Mouse (Mus musculus) myocyte (in vitro differentiated cells): ENCODE data around the gene Sos1. TPM values are rescaled to one million over a fixed set of nuclear protein-coding genes. Genes with fewer than 3 reads are reported as not detected.

Source experiments
- H3K27me3 ChIP-seq: one replicate; pipeline ENCODE4 v1.6.1; 2011; ENCODE audit not compliant: control insufficient read depth, insufficient read depth, insufficient read length
- H3K36me3 ChIP-seq: one replicate; pipeline ENCODE4 v1.6.1; 2011; ENCODE audit not compliant: control insufficient read depth, insufficient read depth
- H3K4me2 ChIP-seq: one replicate; pipeline ENCODE4 v1.6.1; 2011; ENCODE audit warnings: low read depth, control low read depth
- H3K4me3 ChIP-seq: one replicate; pipeline ENCODE4 v1.5.1; 2011; ENCODE audit warnings: mild to moderate bottlenecking, control low read depth, moderate library complexity
- H3K79me2 ChIP-seq: one replicate; pipeline ENCODE4 v1.6.1; 2011; ENCODE audit not compliant: control insufficient read depth, insufficient read depth
- H3ac ChIP-seq: one replicate; pipeline ENCODE4 v1.6.1; 2011; ENCODE audit not compliant: control insufficient read depth, insufficient read length
- CEBPB ChIP-seq: IDR thresholded peaks from 2 replicates; pipeline ENCODE4 v1.6.1; 2011; ENCODE audit warnings: mild to moderate bottlenecking, moderate library complexity; ENCODE audit not compliant: poor library complexity, insufficient read depth, severe bottlenecking
- E2F4 ChIP-seq: IDR thresholded peaks from one replicate; pipeline ENCODE4 v1.6.1; 2011; ENCODE audit warnings: mild to moderate bottlenecking, control low read depth, moderate library complexity; ENCODE audit not compliant: insufficient read depth
- MAX ChIP-seq: IDR thresholded peaks from one replicate; pipeline ENCODE4 v1.6.1; 2011; ENCODE audit warnings: low read depth, mild to moderate bottlenecking, control low read depth
- MYOD1 ChIP-seq, 3 experiments: IDR thresholded peaks; one replicate each; pipeline ENCODE4 v1.6.1; 2011; ENCODE audit warnings: control low read depth in 2 of 3, low read depth in 2 of 3, mild to moderate bottlenecking in 2 of 3, moderate library complexity in 1 of 3; ENCODE audit not compliant: insufficient read length in 2 of 3, control insufficient read depth in 1 of 3
- MYOG ChIP-seq, 3 experiments: IDR thresholded peaks; one replicate each; pipeline ENCODE4 v1.6.1; 2011; ENCODE audit warnings: control low read depth in 2 of 3, low read depth in 2 of 3, mild to moderate bottlenecking in 2 of 3; ENCODE audit not compliant: insufficient read length in 2 of 3, control insufficient read depth in 1 of 3, insufficient read depth in 1 of 3
- POLR2A ChIP-seq: IDR thresholded peaks from one replicate; pipeline ENCODE4 v1.6.1; 2011; ENCODE audit warnings: low read depth, mild to moderate bottlenecking, control low read depth, moderate library complexity; ENCODE audit not compliant: insufficient read length
- POLR2AphosphoS2 ChIP-seq: IDR thresholded peaks from one replicate; pipeline ENCODE4 v1.6.1; 2011; ENCODE audit warnings: low read depth, control low read depth; ENCODE audit not compliant: insufficient read length
- REST ChIP-seq: IDR thresholded peaks from one replicate; pipeline ENCODE4 v1.6.1; 2011; ENCODE audit warnings: mild to moderate bottlenecking, control low read depth, moderate library complexity; ENCODE audit not compliant: insufficient read depth, insufficient read length
- SRF ChIP-seq: IDR thresholded peaks from one replicate; pipeline ENCODE4 v1.6.1; 2011; ENCODE audit warnings: low read depth; ENCODE audit not compliant: control insufficient read depth, insufficient read length
- TCF12 ChIP-seq: IDR thresholded peaks from one replicate; pipeline ENCODE4 v1.6.1; 2011; ENCODE audit warnings: mild to moderate bottlenecking, control low read depth; ENCODE audit not compliant: poor library complexity, insufficient read depth, severe bottlenecking
- TCF3 ChIP-seq: IDR thresholded peaks from one replicate; pipeline ENCODE4 v1.6.1; 2011; ENCODE audit warnings: low read depth, control low read depth; ENCODE audit not compliant: insufficient read length
- USF1 ChIP-seq: IDR thresholded peaks from one replicate; pipeline ENCODE4 v1.6.1; 2011; ENCODE audit warnings: low read depth, mild to moderate bottlenecking, control low read depth, moderate library complexity
- polyA plus RNA-seq: library from polyadenylated mRNA; unstranded; fragments of >200 nt; fragmentation: generic; extraction: Trizol; gene quantifications from one replicate; pipeline ENCODE4 v1.2.1, GENCODE M21; 2012; ENCODE audit warnings: missing spikeins

The Sos1 gene
- polyA plus RNA-seq, 1 experiment: 4.7 TPM

GRCm38 (mm10) chr17:80518811-80519210 lies 38.6 kb upstream of the Sos1 start:
- Histone ChIP-seq H3K4me2 (no peak overlapping the region), H3K4me3 (no peak overlapping the region), H3K36me3 (no peaks in the 10 kb centered on the region), H3K27me3 (no peaks in the 10 kb centered on the region), H3K79me2 (no peaks in the 10 kb centered on the region), H3ac (no peak overlapping the region)
- TF ChIP-seq MAX (no peak), REST (no peak), USF1 (no peak), POLR2A (no peak)

DNA sequence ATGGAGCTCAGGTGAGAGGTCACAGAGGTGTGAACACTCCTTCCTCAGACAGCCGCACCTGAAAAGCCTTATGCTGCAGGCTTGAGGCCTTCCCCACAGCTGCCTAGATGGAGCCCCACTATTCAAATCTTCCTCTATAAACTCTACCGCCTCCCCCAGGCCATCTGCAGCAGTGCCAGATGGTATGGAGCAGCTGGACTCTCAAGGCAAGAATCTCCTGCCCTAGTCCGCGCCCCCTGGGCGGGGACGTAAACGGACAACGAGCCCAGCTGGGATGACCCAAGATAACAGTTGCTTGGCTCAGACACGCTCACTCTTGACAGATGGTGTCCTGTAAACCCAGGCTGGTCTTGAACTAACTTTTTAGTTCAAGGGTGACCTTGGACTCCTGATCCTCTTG lies 37.0 kb upstream of the Sos1 start:
- H3K4me3 ChIP-seq: no peak overlapping the region
- H3K27me3 ChIP-seq: no peaks in the 10 kb centered on the region
- H3K79me2 ChIP-seq: no peaks in the 10 kb centered on the region
- H3ac ChIP-seq: no peak overlapping the region
- H3K4me2 ChIP-seq: no peak overlapping the region
- TF ChIP-seq MYOG (IDR thresholded peaks at IDR 0.05; ENCODE audit: control insufficient read depth in 1 of 3, insufficient read depth in 1 of 3, insufficient read length in 2 of 3, low read depth in 2 of 3) (peak in 2 of 3 experiments; percentile 28 to 78), MYOD1 (IDR thresholded peaks at IDR 0.05; ENCODE audit: control insufficient read depth in 1 of 3, insufficient read length in 2 of 3, low read depth in 2 of 3) (peak in 1 of 3 experiments; percentile 29), POLR2AphosphoS2 (no peak), POLR2A (no peak), TCF3 (no peak), MAX (no peak), REST (no peak), E2F4 (no peak)
- H3K36me3 ChIP-seq: no peaks in the 10 kb centered on the region

- no peaks in the 10 kb centered on the region for H3K79me2 ChIP-seq
- no peak overlapping the region for H3ac ChIP-seq
- TF ChIP-seq E2F4 (no peak), CEBPB (no peak)
- no peak overlapping the region for H3K4me3 ChIP-seq
- H3K4me2 ChIP-seq: no peak overlapping the region
- no peaks in the 10 kb centered on the region for H3K36me3 ChIP-seq
- no peaks in the 10 kb centered on the region for H3K27me3 ChIP-seq
These were observed 35.7 kb upstream of the Sos1 start for GRCm38 (mm10) chr17:80515956-80516355.

GRCm38 (mm10) chr17:80515513-80515912 lies 35.3 kb upstream of the Sos1 start:
- Histone ChIP-seq H3K79me2 (no peaks in the 10 kb centered on the region), H3K4me2 (no peak overlapping the region), H3K27me3 (no peaks in the 10 kb centered on the region), H3ac (no peak overlapping the region), H3K4me3 (no peak overlapping the region), H3K36me3 (no peaks in the 10 kb centered on the region)
- TF ChIP-seq POLR2A (no peak), CEBPB (no peak), REST (no peak), MYOD1 (IDR thresholded peaks at IDR 0.05; ENCODE audit: control insufficient read depth in 1 of 3, insufficient read length in 2 of 3, low read depth in 2 of 3) (no peak), POLR2AphosphoS2 (no peak), MAX (no peak), TCF12 (no peak), E2F4 (no peak), SRF (no peak), TCF3 (no peak), USF1 (no peak), MYOG (IDR thresholded peaks at IDR 0.05; ENCODE audit: control insufficient read depth in 1 of 3, insufficient read depth in 1 of 3, insufficient read length in 2 of 3, low read depth in 2 of 3) (no peak)

GRCm38 (mm10) chr17:80513766-80514165 lies 33.5 kb upstream of the Sos1 start:
- H3K79me2 ChIP-seq: no peaks in the 10 kb centered on the region
- H3K36me3 ChIP-seq: no peaks in the 10 kb centered on the region
- no peak overlapping the region for H3ac ChIP-seq
- H3K27me3 ChIP-seq: no peaks in the 10 kb centered on the region
- TF ChIP-seq MYOG (IDR thresholded peaks at IDR 0.05; ENCODE audit: control insufficient read depth in 1 of 3, insufficient read depth in 1 of 3, insufficient read length in 2 of 3, low read depth in 2 of 3): no peak
- TF ChIP-seq POLR2AphosphoS2: no peak
- TF ChIP-seq REST: no peak
- TF ChIP-seq TCF12: no peak
- TF ChIP-seq TCF3: no peak
- no peak for TF ChIP-seq SRF
- no peak for TF ChIP-seq MYOD1 (IDR thresholded peaks at IDR 0.05; ENCODE audit: control insufficient read depth in 1 of 3, insufficient read length in 2 of 3, low read depth in 2 of 3)
- TF ChIP-seq USF1: no peak
- no peak for TF ChIP-seq E2F4
- no peak for TF ChIP-seq POLR2A
- TF ChIP-seq MAX: no peak
- no peak for TF ChIP-seq CEBPB
- no peak overlapping the region for H3K4me2 ChIP-seq
- H3K4me3 ChIP-seq: no peak overlapping the region
